ENCODE assay signal across 9 mouse cellular contexts in the genomic region with DNA sequence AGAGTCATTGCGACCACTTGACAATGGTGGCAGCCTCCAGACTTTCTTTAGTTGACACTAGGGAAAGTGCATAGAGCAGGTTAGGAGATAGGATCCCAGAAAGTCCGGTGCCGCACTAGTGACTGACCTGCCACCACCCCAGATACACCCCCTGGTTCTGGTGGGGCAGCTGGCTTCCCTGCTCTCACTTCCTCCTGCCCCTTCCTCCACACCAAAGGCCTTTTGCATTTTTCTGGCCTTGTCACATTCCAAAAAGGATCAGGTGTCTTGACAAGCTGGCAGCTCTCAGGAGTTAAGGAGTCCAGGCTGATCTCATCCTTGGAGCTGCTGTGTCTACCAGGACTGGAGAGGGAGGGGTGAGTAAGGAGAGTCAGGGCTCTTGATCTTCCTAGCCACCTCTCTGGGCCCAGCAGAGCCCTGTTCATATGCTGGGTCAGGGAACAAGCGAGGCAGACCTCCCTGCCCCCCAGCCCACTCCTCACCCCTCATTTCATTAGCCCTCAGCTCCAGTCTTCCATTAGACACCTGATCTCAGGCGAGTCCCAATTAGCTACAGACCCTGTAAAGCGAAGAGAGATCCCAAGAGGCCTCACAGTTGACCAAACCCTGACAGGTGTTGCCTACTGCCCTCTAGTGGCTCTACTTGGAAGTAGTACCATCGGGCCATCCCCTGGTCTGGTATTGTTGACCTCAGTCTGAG. TPM values are rescaled to one million over a fixed set of nuclear protein-coding genes. Genes with fewer than 3 reads are reported as not detected.
DNase-seq lines count a peak whose midpoint lies in the region; ATAC-seq and TF ChIP-seq lines count a peak whose summit lies in the region.
"Had no signal": no experiment of that assay in that cellular context is flagged by ENCODE, and none has a peak within 500 bp of the region (broad histone marks: within the 10 kb centered on the region; RNA-seq: fewer than 3 reads in every experiment).

No protein-coding gene starts in this region.

- no peak overlapping the region for H3K27ac ChIP-seq in left cerebral cortex, adult 2 months
- no peak overlapping the region for H3K27ac ChIP-seq in embryonic facial prominence, embryonic 14.5 days (replicated peaks; ENCODE audit: low read depth, low read length)
- 0 out of 2 replicates have a peak overlapping the region, but pooled peaks have one; percentile 48 for H3K27ac ChIP-seq in heart, embryonic 13.5 days (replicated peaks)
- H3K27ac ChIP-seq: embryonic facial prominence, embryonic 12.5 days had no signal

- no peak overlapping the region for H3K4me3 ChIP-seq in left cerebral cortex, adult 2 months
- no peak overlapping the region for H3K4me3 ChIP-seq in embryonic facial prominence, embryonic 14.5 days (ENCODE audit: low read depth, low read length)
- H3K4me3 ChIP-seq in heart, embryonic 13.5 days = no peak overlapping the region
- H3K4me3 ChIP-seq: embryonic facial prominence, embryonic 12.5 days had no signal

- no peaks in the 10 kb centered on the region for H3K9me3 ChIP-seq in embryonic facial prominence, embryonic 14.5 days (ENCODE audit: control insufficient read depth, low read length)
- H3K9me3 ChIP-seq in heart, embryonic 13.5 days = no peaks in the 10 kb centered on the region
- H3K9me3 ChIP-seq: embryonic facial prominence, embryonic 12.5 days had no signal

- no peak overlapping the region for H3K9ac ChIP-seq in embryonic facial prominence, embryonic 14.5 days (ENCODE audit: low read depth, low read length)
- H3K9ac ChIP-seq in heart, embryonic 13.5 days = peak overlapping the region; percentile 28; the same call in 1 of the 2 replicates
- H3K9ac ChIP-seq: embryonic facial prominence, embryonic 12.5 days had no signal

- intact Hi-C loops in left cerebral cortex, adult 2 months (cut with DNase I) = loop anchor here (2.0 kb wide), 1 partner anchor 41 kb away; no protein-coding TSS in a partner anchor

- TF ChIP-seq CTCF in left cerebral cortex, adult 2 months (IDR thresholded peaks at IDR 0.05) = peak; percentile 72

- ATAC-seq in embryonic facial prominence, embryonic 14.5 days (ENCODE audit: low read depth) = peak; percentile 47
- ATAC-seq in heart, embryonic 13.5 days (ENCODE audit: extremely low read depth, insufficient number of reproducible peaks, low FRiP score, low TSS enrichment) = no peak
- peak; percentile 55 for ATAC-seq in megakaryocyte-erythroid progenitor cell, adult 5-6 weeks (replicated peaks; ENCODE audit: low FRiP score, low TSS enrichment, poor library complexity, severe bottlenecking)

- WGBS in embryonic facial prominence, embryonic 14.5 days = 46% methylated on average over 7 of the region's 7 CpGs
- 39% methylated on average over 7 of the region's 7 CpGs for WGBS in heart, embryonic 13.5 days

- peak in 1 of 2 experiments; percentile 48 for DNase-seq in left cerebral cortex, adult 2 months (ENCODE audit: extremely low spot score in 1 of 2, low spot score in 2 of 2)
- DNase-seq in left cerebral cortex, adult 11 months (ENCODE audit: low spot score) = no peak
- peak; percentile 61 to 72 for DNase-seq in adrenal gland, postnatal 36 days
- DNase-seq in embryonic facial prominence, embryonic 14.5 days (ENCODE audit: low spot score) = peak; percentile 86
- DNase-seq in kidney, postnatal 25 days = peak; percentile 65 to 77
- DNase-seq in spleen, adult 18-20 months = peak; percentile 53 to 68

- H3K4me1 ChIP-seq in embryonic facial prominence, embryonic 14.5 days (ENCODE audit: control insufficient read depth, insufficient read depth, low read length) = no peaks in the 10 kb centered on the region
- H3K4me1 ChIP-seq in heart, embryonic 13.5 days = peaks cover 33% of the 10 kb centered on the region

- no peak overlapping the region for H3K4me2 ChIP-seq in embryonic facial prominence, embryonic 14.5 days (ENCODE audit: low read depth, low read length)
- H3K4me2 ChIP-seq in heart, embryonic 13.5 days = no peak overlapping the region
- H3K4me2 ChIP-seq: embryonic facial prominence, embryonic 12.5 days had no signal

- peaks cover 33% of the 10 kb centered on the region; the same call in 1 of the 2 replicates for H3K36me3 ChIP-seq in embryonic facial prominence, embryonic 14.5 days (ENCODE audit: control insufficient read depth, insufficient read depth, low read length)
- peaks cover 77% of the 10 kb centered on the region for H3K36me3 ChIP-seq in heart, embryonic 13.5 days

- no peaks in the 10 kb centered on the region for H3K27me3 ChIP-seq in embryonic facial prominence, embryonic 14.5 days (replicated peaks; ENCODE audit: control insufficient read depth, insufficient read depth, low read length)
- H3K27me3 ChIP-seq in heart, embryonic 13.5 days (replicated peaks) = no peaks in the 10 kb centered on the region
- H3K27me3 ChIP-seq: embryonic facial prominence, embryonic 12.5 days had no signal

RNA-seq across cellular contexts. Expression of gene Pik3c2b, which starts 41.9 kb away (rescaled TPM):
- 10 to 100 TPM; 13.2 to 17.7 TPM for total RNA-seq in left cerebral cortex, adult 2 months (2021)
- total RNA-seq in adrenal gland, postnatal 36 days (2021) = 1 to 10 TPM; 5.4 to 6.3 TPM
- 7.0 and 7.1 TPM in 2 replicates for polyA plus RNA-seq in embryonic facial prominence, embryonic 14.5 days (2014; fragmentation: Nextera tagmentation; extraction: Ambion mirVana)
- 8.5 and 9.5 TPM in 2 replicates for polyA plus RNA-seq in heart, embryonic 13.5 days (2015; fragmentation: Nextera tagmentation; extraction: Ambion mirVana)
- 3.5 and 4.0 TPM in 2 replicates for total RNA-seq in megakaryocyte-erythroid progenitor cell, adult 5-6 weeks (2014; fragmentation: Nextera tagmentation)
- 0.33 and 0.88 TPM in 2 replicates for total RNA-seq in megakaryocyte-erythroid progenitor cell, adult 5-6 weeks (2017)

RNA-seq across cellular contexts. Expression of gene Ppp1r15b, which starts 43.6 kb away (rescaled TPM):
- total RNA-seq in left cerebral cortex, adult 2 months (2021) = 10 to 100 TPM; 41.4 to 44.3 TPM
- total RNA-seq in adrenal gland, postnatal 36 days (2021) = 10 to 100 TPM; 92.4 to 97.3 TPM
- polyA plus RNA-seq in embryonic facial prominence, embryonic 14.5 days (2014; fragmentation: Nextera tagmentation; extraction: Ambion mirVana) = 42.0 and 42.1 TPM in 2 replicates
- polyA plus RNA-seq in heart, embryonic 13.5 days (2015; fragmentation: Nextera tagmentation; extraction: Ambion mirVana) = 24.2 and 24.8 TPM in 2 replicates
- total RNA-seq in megakaryocyte-erythroid progenitor cell, adult 5-6 weeks (2014; fragmentation: Nextera tagmentation) = 73.9 and 82.5 TPM in 2 replicates
- 116 TPM in 2 replicates for total RNA-seq in megakaryocyte-erythroid progenitor cell, adult 5-6 weeks (2017)

RNA-seq across cellular contexts. Expression of gene Mdm4, which starts 57.0 kb away (rescaled TPM):
- 10 to 100 TPM; 79.0 to 85.9 TPM for total RNA-seq in left cerebral cortex, adult 2 months (2021)
- 10 to 100 TPM; 66.4 to 83.1 TPM for total RNA-seq in adrenal gland, postnatal 36 days (2021)
- 33.4 and 40.3 TPM in 2 replicates for polyA plus RNA-seq in embryonic facial prominence, embryonic 14.5 days (2014; fragmentation: Nextera tagmentation; extraction: Ambion mirVana)
- polyA plus RNA-seq in heart, embryonic 13.5 days (2015; fragmentation: Nextera tagmentation; extraction: Ambion mirVana) = 19.2 and 23.4 TPM in 2 replicates
- total RNA-seq in megakaryocyte-erythroid progenitor cell, adult 5-6 weeks (2014; fragmentation: Nextera tagmentation) = 126 and 190 TPM in 2 replicates
- total RNA-seq in megakaryocyte-erythroid progenitor cell, adult 5-6 weeks (2017) = 110 and 145 TPM in 2 replicates
